Mouse (Mus musculus): Measurements from ENCODE around the gene Gpr182. TPM values are rescaled to one million over a fixed set of nuclear protein-coding genes. Genes with fewer than 3 reads are reported as not detected.
"Not testable (repeated sequence)": the region's sequence is repeated elsewhere in the genome, so short reads cannot be mapped to it uniquely, and the experiment has no call there.

Gene Gpr182
- total and polyA plus RNA-seq, 3 experiments = 0.13 TPM; not detected in 2

DNA sequence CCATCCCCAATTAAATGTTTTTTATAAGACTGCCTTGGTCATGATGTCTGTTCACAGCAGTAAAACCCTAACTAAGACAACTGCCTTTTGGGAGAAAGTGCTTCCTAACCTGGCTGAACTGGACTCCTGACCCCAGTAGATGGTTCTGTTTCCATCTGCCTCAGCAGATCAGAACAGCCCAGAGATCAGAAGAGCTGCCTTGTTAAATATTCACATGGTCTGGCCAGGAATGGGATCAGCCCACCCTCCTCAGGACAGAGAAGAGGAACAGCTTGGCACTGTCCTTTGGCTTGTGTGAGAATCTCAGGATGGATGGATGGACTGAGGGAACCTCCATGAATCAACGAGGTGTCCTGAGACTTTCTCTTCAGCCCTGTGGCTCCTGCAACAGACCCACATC lies 47.8 kb upstream of the Gpr182 start:
- in situ Hi-C loops (cut with MboI; ENCODE audit: low pct_ligation_motif_present, low pct_unique_long_range_greater_than_20kb, low sequenced_read_pairs) = no loop called here

DNA sequence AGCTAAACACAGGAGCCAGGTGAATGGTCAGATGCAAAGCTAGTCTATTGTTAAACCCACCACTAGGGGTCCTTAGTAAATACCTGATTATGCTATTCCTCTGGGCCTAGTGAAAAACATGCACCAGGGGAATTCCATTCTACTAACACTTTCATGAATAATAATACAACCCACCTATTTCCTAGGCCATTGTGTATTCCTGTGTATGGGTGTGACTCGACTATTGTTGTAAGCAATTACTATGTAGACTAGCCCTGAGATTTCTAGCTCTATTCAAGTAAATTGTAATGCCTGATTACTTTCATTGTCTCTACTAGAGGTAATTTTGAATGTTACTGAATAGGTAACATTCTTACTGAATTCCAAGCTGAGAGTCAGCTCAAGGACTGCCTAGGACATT lies 33.9 kb upstream of the Gpr182 start:
- H3K4me2 ChIP-seq (ENCODE audit: insufficient read depth, low read depth, poor library complexity, severe bottlenecking); H3K4me1 ChIP-seq (ENCODE audit: control insufficient read depth in 1 of 2, insufficient read depth in 2 of 2); dilution Hi-C loops (cut with MboI; ENCODE audit: extremely low pct_ligation_motif_present, extremely low pct_unique_long_range_greater_than_20kb, low sequenced_read_pairs): not testable (repeated sequence)

More for the DNA sequence above, 47.8 kb upstream of the Gpr182 start:
- DNase-seq (ENCODE audit: extremely low read depth) = no peak
- H3K27me3 ChIP-seq (replicated peaks) = peaks cover 22% of the 10 kb centered on the region
- no peak overlapping the region for H3K9ac ChIP-seq (ENCODE audit: insufficient read depth, low read depth)
- H3K4me3 ChIP-seq (replicated peaks in 1 of 3; ENCODE audit: low read depth in 2 of 3, low read length in 2 of 3, poor library complexity in 1 of 3) = no peak overlapping the region
- H3K79me2 ChIP-seq (replicated peaks; ENCODE audit: control insufficient read depth, extremely low read depth, insufficient read depth, poor library complexity, severe bottlenecking) = no peaks in the 10 kb centered on the region
- H3K9me3 ChIP-seq (replicated peaks; ENCODE audit: low read length) = peaks cover 2% of the 10 kb centered on the region
- dilution Hi-C loops (cut with MboI; ENCODE audit: extremely low pct_ligation_motif_present, extremely low pct_unique_long_range_greater_than_20kb, low sequenced_read_pairs) = no loop called here
- no peak overlapping the region for H3K27ac ChIP-seq (ENCODE audit: insufficient read depth, low read depth)
- no peak for TF ChIP-seq POLR2A (IDR thresholded peaks at IDR 0.05; ENCODE audit: low read depth, low read length)
- TF ChIP-seq MEF2A (IDR thresholded peaks at IDR 0.05; ENCODE audit: borderline replicate concordance, low read depth, low read length) = no peak
- no peak for TF ChIP-seq JUN (IDR thresholded peaks at IDR 0.05; ENCODE audit: insufficient read depth, low read depth, low read length)
- no peak for TF ChIP-seq TBP (conservative IDR thresholded peaks at IDR 0.05; ENCODE audit: low read depth, low read length)
- TF ChIP-seq ZKSCAN1 (IDR thresholded peaks at IDR 0.05; ENCODE audit: borderline replicate concordance, low read depth, low read length) = no peak
- TF ChIP-seq NRF1 (IDR thresholded peaks at IDR 0.05; ENCODE audit: low read depth, low read length) = no peak
- TF ChIP-seq UBTF (IDR thresholded peaks at IDR 0.05; ENCODE audit: low read depth, low read length) = no peak
- no peaks in the 10 kb centered on the region for H3K4me1 ChIP-seq (ENCODE audit: control insufficient read depth in 1 of 2, insufficient read depth in 2 of 2)
- H3K36me3 ChIP-seq (replicated peaks in 1 of 2; ENCODE audit: control insufficient read depth in 1 of 2, insufficient read depth in 1 of 2, low read length in 1 of 2) = no peaks in the 10 kb centered on the region
- no peak overlapping the region for H3K4me2 ChIP-seq (ENCODE audit: insufficient read depth, low read depth, poor library complexity, severe bottlenecking)

GRCm38 (mm10) chr10:127782321-127782720 lies 30.8 kb upstream of the Gpr182 start:
- DNase-seq (ENCODE audit: extremely low read depth); dilution Hi-C loops (cut with MboI; ENCODE audit: extremely low pct_ligation_motif_present, extremely low pct_unique_long_range_greater_than_20kb, low sequenced_read_pairs); H3K9ac ChIP-seq (ENCODE audit: insufficient read depth, low read depth): not testable (repeated sequence)

More for the DNA sequence above, 33.9 kb upstream of the Gpr182 start:
- H3K79me2 ChIP-seq (replicated peaks; ENCODE audit: control insufficient read depth, extremely low read depth, insufficient read depth, poor library complexity, severe bottlenecking); DNase-seq (ENCODE audit: extremely low read depth); H3K36me3 ChIP-seq (replicated peaks in 1 of 2; ENCODE audit: control insufficient read depth in 1 of 2, insufficient read depth in 1 of 2, low read length in 1 of 2); H3K4me3 ChIP-seq (replicated peaks in 1 of 3; ENCODE audit: low read depth in 2 of 3, low read length in 2 of 3, poor library complexity in 1 of 3); H3K9me3 ChIP-seq (replicated peaks; ENCODE audit: low read length); H3K9ac ChIP-seq (ENCODE audit: insufficient read depth, low read depth); in situ Hi-C loops (cut with MboI; ENCODE audit: low pct_ligation_motif_present, low pct_unique_long_range_greater_than_20kb, low sequenced_read_pairs); H3K27ac ChIP-seq (ENCODE audit: insufficient read depth, low read depth): not testable (repeated sequence)
- peak in 1 of 2 experiments; percentile 16; a peak in 1 of 4 replicates for TF ChIP-seq CTCF (conservative IDR thresholded peaks at IDR 0.05 in 1 of 2, IDR thresholded peaks at IDR 0.05 in 1 of 2; ENCODE audit: low read depth in 2 of 2, low read length in 2 of 2)
- H3K27me3 ChIP-seq (replicated peaks) = peaks cover 14% of the 10 kb centered on the region

More at GRCm38 (mm10) chr10:127782321-127782720, 30.8 kb upstream of the Gpr182 start:
- H3K9me3 ChIP-seq (replicated peaks; ENCODE audit: low read length); H3K36me3 ChIP-seq (replicated peaks in 1 of 2; ENCODE audit: control insufficient read depth in 1 of 2, insufficient read depth in 1 of 2, low read length in 1 of 2); H3K4me1 ChIP-seq (ENCODE audit: control insufficient read depth in 1 of 2, insufficient read depth in 2 of 2); in situ Hi-C loops (cut with MboI; ENCODE audit: low pct_ligation_motif_present, low pct_unique_long_range_greater_than_20kb, low sequenced_read_pairs); H3K27ac ChIP-seq (ENCODE audit: insufficient read depth, low read depth); H3K79me2 ChIP-seq (replicated peaks; ENCODE audit: control insufficient read depth, extremely low read depth, insufficient read depth, poor library complexity, severe bottlenecking); H3K4me2 ChIP-seq (ENCODE audit: insufficient read depth, low read depth, poor library complexity, severe bottlenecking); H3K4me3 ChIP-seq (replicated peaks in 1 of 3; ENCODE audit: low read depth in 2 of 3, low read length in 2 of 3, poor library complexity in 1 of 3): not testable (repeated sequence)
- peaks cover 14% of the 10 kb centered on the region for H3K27me3 ChIP-seq (replicated peaks)
